Mouse (Mus musculus): Measurements from ENCODE around the gene Olfr111. TPM values are rescaled to one million over a fixed set of nuclear protein-coding genes. Genes with fewer than 3 reads are reported as not detected.
"Not testable (repeated sequence)": the region's sequence is repeated elsewhere in the genome, so short reads cannot be mapped to it uniquely, and the experiment has no call there.

Gene Olfr111
- not detected for total RNA-seq (2021)

DNA sequence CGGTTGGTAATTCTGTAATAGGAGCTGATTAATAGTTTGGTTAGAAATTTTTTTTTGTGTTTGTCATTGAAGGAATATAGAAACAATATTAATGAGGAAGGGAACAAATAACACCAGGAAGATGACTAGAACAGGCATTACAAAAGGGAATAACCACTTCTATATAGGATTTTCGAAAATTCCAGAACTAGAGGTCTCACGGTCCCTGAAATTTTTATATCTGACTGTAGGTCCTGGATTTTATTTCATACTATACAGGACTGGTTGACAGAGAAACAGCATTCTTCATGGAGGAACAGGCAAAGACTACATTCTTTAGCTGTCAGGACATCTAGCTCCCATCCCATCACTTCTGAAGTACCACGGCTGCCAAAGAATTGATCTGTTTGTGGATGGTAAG is at the start of gene Olfr111:
Olfr111 (plus strand) TSS at position 301 of the 400 bp plus-strand sequence.
- DNase-seq (ENCODE audit: extremely low spot score in 1 of 2, low spot score in 1 of 2): no peak

DNA sequence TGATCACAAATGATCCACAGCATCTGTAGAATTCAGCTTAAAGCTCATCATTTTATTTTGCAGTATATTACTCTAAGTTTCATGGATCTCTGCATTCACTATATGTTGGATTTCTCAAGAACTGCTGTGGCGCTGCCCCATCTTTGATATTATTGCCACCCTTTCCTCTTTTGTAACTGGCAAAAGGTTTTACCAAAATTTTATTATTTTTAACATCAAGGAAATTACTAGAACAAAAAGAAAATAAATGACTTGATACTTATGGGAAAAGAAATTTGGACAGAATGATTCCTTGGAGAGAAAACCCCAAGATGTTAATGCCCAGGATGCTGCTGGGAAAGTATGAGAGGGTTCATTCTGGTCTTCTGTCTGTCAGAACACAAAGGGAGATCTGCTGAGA is 49.2 kb upstream of the Olfr111 start, which contains the start of gene Olfr109:
Olfr109 (plus strand) TSS at position 301 of the 400 bp plus-strand sequence.
- DNase-seq (ENCODE audit: extremely low spot score in 1 of 2, low spot score in 1 of 2): no peak

- DNase-seq (ENCODE audit: extremely low spot score in 1 of 2, low spot score in 1 of 2): no peak
Observed at GRCm38 (mm10) chr17:37483452-37483851, 24.4 kb upstream of the Olfr111 start, which contains the start of gene H2-M2. H2-M2 (minus strand) TSS chr17:37483552.

DNA sequence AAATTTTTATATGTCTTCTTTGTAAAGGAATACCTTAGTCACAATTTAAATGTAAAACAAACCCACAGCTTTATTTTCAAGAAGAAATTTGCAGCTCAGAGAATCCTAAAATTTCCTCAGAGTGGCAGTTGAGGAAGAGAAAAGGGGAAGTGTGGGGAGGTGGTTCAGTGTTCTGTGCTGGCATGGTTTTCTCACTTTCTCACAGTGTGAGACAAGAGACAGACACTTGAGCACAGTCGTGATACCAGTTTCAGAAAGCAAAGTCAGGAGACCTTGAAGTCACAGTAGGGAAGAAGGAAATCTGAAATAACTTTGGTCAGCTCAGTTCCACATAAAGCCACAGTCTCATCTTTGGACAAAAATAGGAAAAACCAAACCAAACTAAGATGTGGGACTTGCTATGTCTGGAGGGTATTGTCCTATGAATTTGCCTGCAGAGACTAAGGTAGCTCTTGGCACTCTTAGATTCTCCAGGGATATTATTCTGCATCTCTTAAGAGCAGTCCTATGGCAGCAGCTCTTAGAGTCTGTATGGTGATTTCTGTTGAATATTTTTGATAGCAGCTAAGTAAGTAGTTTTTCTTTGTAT is 15.8 kb upstream of the Olfr111 start, which contains the start of gene Olfr110:
Olfr110 (plus strand) TSS at position 539 of the 589 bp plus-strand sequence.
- DNase-seq (ENCODE audit: extremely low spot score in 1 of 2, low spot score in 1 of 2): no peak

DNA sequence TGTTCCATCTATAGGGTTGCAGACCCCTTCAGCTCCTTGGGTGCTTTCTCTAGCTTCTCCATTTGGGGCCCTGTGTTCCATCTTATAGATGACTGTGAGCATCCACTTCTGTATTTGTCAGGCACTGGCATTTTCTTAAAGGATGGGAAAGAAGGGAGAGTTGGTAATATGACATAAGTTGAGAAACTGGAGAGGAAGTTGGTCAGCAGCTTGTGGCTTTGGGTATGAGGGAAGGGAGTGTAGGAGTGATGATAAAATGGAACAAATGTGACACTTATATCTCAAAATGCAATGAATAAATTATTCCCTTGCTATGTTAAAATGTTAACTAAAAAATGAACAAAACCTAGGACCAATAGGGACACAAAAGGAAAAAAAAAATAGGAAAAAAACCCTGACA is 16.8 kb downstream of the Olfr111 start:
- not testable (repeated sequence) for DNase-seq (ENCODE audit: extremely low spot score in 1 of 2, low spot score in 1 of 2)

DNA sequence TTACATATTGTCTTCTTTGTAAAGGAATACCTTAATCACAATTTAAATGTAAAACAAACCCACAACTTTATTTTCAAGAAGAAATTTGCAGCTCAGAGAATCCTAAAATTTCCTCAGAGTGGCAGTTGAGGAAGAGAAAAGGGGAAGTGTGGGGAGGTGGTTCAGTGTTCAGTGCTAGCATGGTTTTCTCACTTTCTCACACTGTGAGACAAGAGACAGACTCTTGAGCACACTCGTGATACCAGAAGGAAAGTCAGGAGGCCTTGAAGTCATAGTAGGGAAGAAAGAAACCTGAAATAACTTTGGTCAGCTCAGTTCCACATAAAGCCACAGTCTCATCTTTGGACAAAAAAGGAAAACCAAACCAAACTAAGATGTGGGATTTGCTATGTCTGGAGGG is 17.6 kb downstream of the Olfr111 start:
- DNase-seq (ENCODE audit: extremely low spot score in 1 of 2, low spot score in 1 of 2): not testable (repeated sequence)

GRCm38 (mm10) chr17:37535173-37535572 is 27.3 kb downstream of the Olfr111 start:
- DNase-seq (ENCODE audit: extremely low spot score in 1 of 2, low spot score in 1 of 2): no peak

DNA sequence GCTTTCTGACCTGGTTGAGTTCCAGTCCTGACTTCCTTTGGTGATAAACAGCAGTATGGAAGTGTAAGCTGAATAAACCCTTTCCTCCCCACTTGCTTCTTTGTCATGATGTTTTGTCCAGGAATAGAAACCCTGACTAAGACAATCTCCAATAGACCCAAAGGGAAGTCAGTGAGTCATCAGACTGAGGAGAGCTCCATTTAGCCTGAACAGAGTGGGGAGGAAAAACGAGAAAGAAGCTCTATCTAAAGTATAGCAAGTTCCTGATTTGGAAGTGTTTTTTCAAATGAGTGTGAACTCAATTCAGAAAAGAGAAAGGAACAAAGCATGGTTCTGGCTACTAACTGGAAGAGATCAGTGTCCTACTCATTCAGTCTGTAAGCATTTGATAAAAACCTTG is 30.6 kb downstream of the Olfr111 start:
- DNase-seq (ENCODE audit: extremely low spot score in 1 of 2, low spot score in 1 of 2): not testable (repeated sequence)

GRCm38 (mm10) chr17:37541454-37542119 is 33.8 kb downstream of the Olfr111 start:
- DNase-seq (ENCODE audit: extremely low spot score in 1 of 2, low spot score in 1 of 2): no peak

GRCm38 (mm10) chr17:37543800-37544435 is 36.1 kb downstream of the Olfr111 start:
- no peak for DNase-seq (ENCODE audit: extremely low spot score in 1 of 2, low spot score in 1 of 2)

DNA sequence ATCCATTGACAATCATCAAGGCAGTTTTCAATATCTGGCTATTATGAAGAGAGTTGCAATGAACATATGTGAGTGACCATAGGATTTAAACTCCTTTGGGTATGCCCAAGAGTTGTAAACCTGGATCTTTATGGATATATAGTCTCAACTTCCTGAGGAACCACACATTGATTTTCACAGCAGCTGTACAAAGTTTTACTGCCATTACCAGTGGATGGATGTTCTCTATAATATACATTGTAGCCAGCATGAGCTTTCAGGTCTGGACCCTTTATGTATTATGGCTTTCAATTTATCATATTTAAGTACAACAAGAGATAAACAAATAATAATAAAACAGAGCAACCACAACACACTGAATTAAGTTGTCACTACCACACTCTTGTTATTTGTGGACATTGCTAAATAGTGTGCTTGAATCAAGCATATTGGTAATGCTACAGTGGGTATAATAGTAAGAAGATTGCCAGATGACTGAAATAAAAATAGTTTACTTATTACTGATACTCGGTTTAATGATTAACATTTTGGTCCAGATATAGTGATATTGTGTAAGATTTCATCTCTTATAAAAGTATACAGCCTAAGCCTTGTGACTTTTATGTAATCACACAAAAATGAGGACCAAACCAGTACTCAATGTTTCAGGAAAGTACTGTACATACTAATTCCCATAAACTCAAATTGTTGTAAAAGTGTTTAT is 51.2 kb downstream of the Olfr111 start:
- DNase-seq (ENCODE audit: extremely low spot score in 1 of 2, low spot score in 1 of 2): no peak

DNA sequence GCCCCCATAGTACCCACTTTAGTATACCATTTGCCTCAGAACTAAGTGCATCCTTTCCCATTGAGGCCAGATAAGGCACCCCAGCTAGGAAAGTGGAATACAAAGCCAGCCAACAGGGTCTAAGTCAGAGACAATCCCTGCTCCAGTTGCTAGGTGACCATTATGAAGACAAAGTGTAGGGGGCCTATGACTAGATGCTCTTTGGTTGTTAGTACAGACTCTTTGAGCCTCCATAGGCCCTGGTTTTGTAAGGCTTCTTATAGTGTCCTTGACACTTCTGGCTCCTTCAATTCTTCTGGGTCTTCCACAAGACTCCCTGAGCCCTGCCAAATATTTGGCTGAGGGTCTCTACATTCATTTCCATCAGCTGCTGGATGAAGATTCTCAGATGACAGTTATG is 61.5 kb downstream of the Olfr111 start, which contains the start of gene Olfr112:
Olfr112 (minus strand) TSS at position 101 of the 400 bp plus-strand sequence.
- no peak for DNase-seq (ENCODE audit: extremely low spot score in 1 of 2, low spot score in 1 of 2)

DNA sequence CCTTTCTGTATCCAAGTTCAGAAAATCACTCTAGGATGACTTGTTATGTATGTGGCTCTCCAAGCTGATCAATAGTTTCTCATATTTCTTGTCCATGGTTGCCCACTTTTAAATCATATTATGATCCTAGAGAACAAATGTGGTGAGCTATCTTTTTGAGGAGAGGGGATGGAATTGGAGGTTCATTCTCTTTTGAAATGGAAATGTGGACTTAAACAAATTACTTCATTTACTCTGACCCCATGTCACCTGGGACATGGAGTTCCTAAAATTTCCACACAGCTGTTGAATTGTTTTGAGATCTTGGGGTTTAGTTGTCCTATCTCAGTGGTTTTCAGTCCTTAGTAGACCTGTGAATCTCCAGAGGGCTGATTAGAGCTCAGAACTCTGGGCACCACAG is 69.7 kb downstream of the Olfr111 start, which contains the start of gene Olfr113:
Olfr113 (minus strand) TSS at position 101 of the 400 bp plus-strand sequence.
- DNase-seq (ENCODE audit: extremely low spot score in 1 of 2, low spot score in 1 of 2): no peak

Other genes with a start within 250 kb of the Olfr111 start
- gene Olfr98, start 244.3 kb upstream of the Olfr111 start, total RNA-seq (2021): not detected
- 1 to 10 TPM; 1.2 to 2.2 TPM for gene H2-M3, start 237.8 kb upstream of the Olfr111 start, total RNA-seq (2021)
- gene Olfr99, start 224.6 kb upstream of the Olfr111 start, total RNA-seq (2021): not detected
- gene Olfr101, start 203.7 kb upstream of the Olfr111 start, total RNA-seq (2021): not detected
- not detected for gene Olfr102, start 191.0 kb upstream of the Olfr111 start, total RNA-seq (2021)
- gene Olfr103, start 168.3 kb upstream of the Olfr111 start, total RNA-seq (2021): not detected
- gene Olfr104-ps, start 148.4 kb upstream of the Olfr111 start, total RNA-seq (2021): not detected
- not detected for gene Olfr105-ps, start 129.0 kb upstream of the Olfr111 start, total RNA-seq (2021)
- gene Olfr106-ps, start 117.6 kb upstream of the Olfr111 start, total RNA-seq (2021): not detected
- gene Olfr107, start 108.8 kb upstream of the Olfr111 start, total RNA-seq (2021): not detected
- not detected for gene Olfr108, start 62.5 kb upstream of the Olfr111 start, total RNA-seq (2021)
- not detected for gene Olfr109, start 49.1 kb upstream of the Olfr111 start, total RNA-seq (2021)
- gene H2-M2, start 24.5 kb upstream of the Olfr111 start, total RNA-seq (2021): not detected
- gene Olfr110, start 15.6 kb upstream of the Olfr111 start, total RNA-seq (2021): not detected
- gene Olfr112, start 61.4 kb downstream of the Olfr111 start, total RNA-seq (2021): not detected
- not detected for gene Olfr113, start 69.6 kb downstream of the Olfr111 start, total RNA-seq (2021)
- not detected for gene Olfr114, start 84.7 kb downstream of the Olfr111 start, total RNA-seq (2021)
- gene Olfr115, start 119.1 kb downstream of the Olfr111 start, total RNA-seq (2021): not detected
- gene Olfr116, start 119.2 kb downstream of the Olfr111 start, total RNA-seq (2021): not detected
- gene Olfr117, start 155.8 kb downstream of the Olfr111 start, total RNA-seq (2021): not detected
- not detected for gene Olfr118, start 159.0 kb downstream of the Olfr111 start, total RNA-seq (2021)
- not detected for gene Olfr119, start 188.5 kb downstream of the Olfr111 start, total RNA-seq (2021)
- gene Olfr120, start 213.8 kb downstream of the Olfr111 start, total RNA-seq (2021): not detected
- gene Olfr121, start 240.8 kb downstream of the Olfr111 start, total RNA-seq (2021): not detected